In the genomic region with DNA sequence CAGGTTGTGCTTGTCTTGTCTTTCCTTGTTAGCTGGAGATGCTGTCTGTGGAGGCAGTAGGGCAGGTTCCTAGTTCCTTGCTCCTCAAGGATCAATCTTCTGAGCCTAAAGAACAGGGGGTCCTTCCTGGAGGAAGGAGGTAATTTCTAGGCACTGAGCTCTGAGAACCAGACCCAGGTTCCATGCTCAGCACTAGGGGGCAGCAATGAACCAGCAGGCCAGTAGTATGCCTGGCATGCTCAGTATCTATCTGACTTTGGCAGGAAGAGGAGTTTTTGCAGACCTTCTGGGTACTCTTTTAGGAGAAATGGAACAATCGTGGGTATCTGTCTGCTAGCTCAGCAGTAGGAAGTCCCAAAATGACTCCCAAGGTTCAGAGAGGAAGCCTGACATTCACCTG, we compare ENCODE assay signal across 8 mouse cellular contexts. TPM values are rescaled to one million over a fixed set of nuclear protein-coding genes. Genes with fewer than 3 reads are reported as not detected.
A peak's percentile ranks its signal among the peaks of the same experiment; 100 is the strongest.
DNase-seq lines count a peak whose midpoint lies in the region; ATAC-seq and TF ChIP-seq lines count a peak whose summit lies in the region.

No protein-coding gene starts in this region.

- TF ChIP-seq EP300 in heart, postnatal 0 days (IDR thresholded peaks at IDR 0.05; ENCODE audit: low read depth), result peak; percentile 38; the same call in 1 of the 2 replicates

- peaks cover 12% of the 10 kb centered on the region; the same call in 1 of the 2 replicates for H3K4me1 ChIP-seq in E14TG2a.4 (replicated peaks; ENCODE audit: low read depth, low read length)
- 0 out of 2 replicates have a peak, but pooled peaks cover 4% of the 10 kb centered on the region for H3K4me1 ChIP-seq in forebrain, embryonic 11.5 days (replicated peaks; ENCODE audit: control insufficient read depth, insufficient read depth, low read length)
- peaks cover 7% of the 10 kb centered on the region; the same call in 1 of the 2 replicates for H3K4me1 ChIP-seq in heart, postnatal 0 days (ENCODE audit: control insufficient read depth, insufficient read depth)
- H3K4me1 ChIP-seq in liver, embryonic 16.5 days (ENCODE audit: control insufficient read depth, low read depth, low read length), result peaks cover 31% of the 10 kb centered on the region
- H3K4me1 ChIP-seq in olfactory bulb, adult 2 months (ENCODE audit: control insufficient read depth, insufficient read depth, low read length), result peaks cover 14% of the 10 kb centered on the region

- H3K27me3 ChIP-seq in E14TG2a.4 (ENCODE audit: insufficient read depth, low read length), result no peaks in the 10 kb centered on the region
- no peaks in the 10 kb centered on the region for H3K27me3 ChIP-seq in forebrain, embryonic 11.5 days (ENCODE audit: control insufficient read depth, insufficient read depth, low read length)
- no peaks in the 10 kb centered on the region for H3K27me3 ChIP-seq in heart, postnatal 0 days (ENCODE audit: control insufficient read depth, insufficient read depth, low read length)
- H3K27me3 ChIP-seq in liver, embryonic 16.5 days (ENCODE audit: control insufficient read depth, insufficient read depth, low read depth, low read length), result no peaks in the 10 kb centered on the region

- no peak overlapping the region for H3K4me3 ChIP-seq in E14TG2a.4 (replicated peaks; ENCODE audit: low read length)
- no peak overlapping the region for H3K4me3 ChIP-seq in forebrain, embryonic 11.5 days (ENCODE audit: low read depth, low read length)
- no peak overlapping the region for H3K4me3 ChIP-seq in heart, postnatal 0 days (ENCODE audit: low read depth, low read length)
- no peak overlapping the region for H3K4me3 ChIP-seq in liver, embryonic 16.5 days (ENCODE audit: low read depth, low read length)
- no peak overlapping the region for H3K4me3 ChIP-seq in olfactory bulb, adult 2 months (ENCODE audit: insufficient read depth, low read depth, low read length)

- H3K9me3 ChIP-seq in E14TG2a.4 (ENCODE audit: low read length), result no peaks in the 10 kb centered on the region
- no peaks in the 10 kb centered on the region for H3K9me3 ChIP-seq in forebrain, embryonic 11.5 days (ENCODE audit: control insufficient read depth, low read length)
- H3K9me3 ChIP-seq in heart, postnatal 0 days (replicated peaks; ENCODE audit: control insufficient read depth, low read length), result no peaks in the 10 kb centered on the region
- no peaks in the 10 kb centered on the region for H3K9me3 ChIP-seq in liver, embryonic 16.5 days (replicated peaks; ENCODE audit: control insufficient read depth, low read length)

- H3K9ac ChIP-seq in forebrain, embryonic 11.5 days (ENCODE audit: low read length), result no peak overlapping the region
- no peak overlapping the region for H3K9ac ChIP-seq in heart, postnatal 0 days (replicated peaks; ENCODE audit: low read depth, low read length)
- no peak overlapping the region for H3K9ac ChIP-seq in liver, embryonic 16.5 days (ENCODE audit: low read depth, low read length)

- peak; percentile 39 for DNase-seq in brain, embryonic 18.5 days (ENCODE audit: low read depth, low spot score)
- peak; percentile 75 for DNase-seq in forebrain, embryonic 11.5 days (ENCODE audit: low spot score)
- peak; percentile 84 for DNase-seq in heart, postnatal 0 days (ENCODE audit: low spot score)
- peak; percentile 87 to 88 for DNase-seq in kidney, postnatal 4 days
- peak; percentile 73 for DNase-seq in thymus, postnatal 0 days (ENCODE audit: low spot score)

- TF ChIP-seq CTCF in E14TG2a.4 (conservative IDR thresholded peaks at IDR 0.05; ENCODE audit: low read length), result peak; percentile 65
- TF ChIP-seq CTCF in heart, postnatal 0 days (IDR thresholded peaks at IDR 0.05; ENCODE audit: low read depth), result peak; percentile 97
- TF ChIP-seq CTCF in olfactory bulb, adult 2 months (IDR thresholded peaks at IDR 0.05; ENCODE audit: insufficient read depth, low read depth, low read length), result 0 out of 2 replicates have a peak, but pooled peaks have one; percentile 26

- ATAC-seq in forebrain, embryonic 11.5 days (replicated peaks; ENCODE audit: low FRiP score), result peak; percentile 39; the same call in 1 of the 2 replicates
- peak; percentile 81 for ATAC-seq in heart, postnatal 0 days (ENCODE audit: insufficient read depth, low read depth)
- peak; percentile 65 for ATAC-seq in liver, embryonic 16.5 days (ENCODE audit: low read depth)

- WGBS in forebrain, embryonic 11.5 days, result 16% methylated on average over 1 of the region's 1 CpGs
- WGBS in heart, postnatal 0 days, result 0% methylated on average over 1 of the region's 1 CpGs
- WGBS in liver, embryonic 16.5 days (ENCODE audit: insufficient replicate concordance), result 3% methylated on average over 1 of the region's 1 CpGs
- 3% methylated on average over 1 of the region's 1 CpGs for WGBS in olfactory bulb, adult 2 months

- TF ChIP-seq POLR2A in olfactory bulb, adult 2 months (IDR thresholded peaks at IDR 0.05; ENCODE audit: insufficient read depth, low read depth, low read length), result no peak

- no peak overlapping the region for H3K27ac ChIP-seq in forebrain, embryonic 11.5 days (ENCODE audit: low read depth, low read length)
- H3K27ac ChIP-seq in heart, postnatal 0 days (ENCODE audit: low read depth), result 0 out of 2 replicates have a peak overlapping the region, but pooled peaks have one; percentile 4
- H3K27ac ChIP-seq in liver, embryonic 16.5 days (ENCODE audit: low read length), result no peak overlapping the region
- H3K27ac ChIP-seq in olfactory bulb, adult 2 months (ENCODE audit: insufficient read depth, low read depth, low read length), result no peak overlapping the region

- H3K36me3 ChIP-seq in E14TG2a.4 (ENCODE audit: insufficient read depth, low read length), result peaks cover 3% of the 10 kb centered on the region
- H3K36me3 ChIP-seq in forebrain, embryonic 11.5 days (ENCODE audit: control insufficient read depth, insufficient read depth, low read length), result no peaks in the 10 kb centered on the region
- H3K36me3 ChIP-seq in heart, postnatal 0 days (replicated peaks; ENCODE audit: control insufficient read depth, insufficient read depth, low read length), result 0 out of 2 replicates have a peak, but pooled peaks cover 6% of the 10 kb centered on the region
- no peaks in the 10 kb centered on the region for H3K36me3 ChIP-seq in liver, embryonic 16.5 days (ENCODE audit: control insufficient read depth, insufficient read depth)

- no peak overlapping the region for H3K4me2 ChIP-seq in forebrain, embryonic 11.5 days (ENCODE audit: low read depth, low read length, severe bottlenecking)
- H3K4me2 ChIP-seq in heart, postnatal 0 days (ENCODE audit: low read depth, low read length), result no peak overlapping the region
- no peak overlapping the region for H3K4me2 ChIP-seq in liver, embryonic 16.5 days (ENCODE audit: low read depth, low read length)

RNA-seq across cellular contexts. Expression of a gene that starts 8.0 kb away (rescaled TPM):
- 2.5 and 2.8 TPM in 2 replicates for polyA plus RNA-seq in forebrain, embryonic 11.5 days (2014; fragmentation: Nextera tagmentation; extraction: Ambion mirVana)
- total RNA-seq in heart, postnatal 0 days (2014; rRNA removed; ENCODE audit: low replicate concordance), result not detected in 2 replicates
- 0.23 and 0.26 TPM in 2 replicates for polyA plus RNA-seq in heart, postnatal 0 days (2015; fragmentation: Nextera tagmentation; extraction: Ambion mirVana)
- 0.09 and 0.37 TPM in 2 replicates for polyA plus RNA-seq in liver, embryonic 16.5 days (2015; fragmentation: Nextera tagmentation; extraction: Ambion mirVana)
- polyA plus RNA-seq in olfactory bulb, adult 2 months (2012; ENCODE audit: insufficient read depth, insufficient read length, low replicate concordance, missing spikeins), result not detected in 2 replicates
- polyA plus RNA-seq in thymus, postnatal 0 days (2015; fragmentation: Nextera tagmentation; extraction: Ambion mirVana), result 0.59 and 0.73 TPM in 2 replicates

RNA-seq across cellular contexts. Expression of a gene that starts 33.4 kb away (rescaled TPM):
- 54.4 and 55.9 TPM in 2 replicates for polyA plus RNA-seq in forebrain, embryonic 11.5 days (2014; fragmentation: Nextera tagmentation; extraction: Ambion mirVana)
- total RNA-seq in heart, postnatal 0 days (2014; rRNA removed; ENCODE audit: low replicate concordance), result 51.1 and 77.3 TPM in 2 replicates
- polyA plus RNA-seq in heart, postnatal 0 days (2015; fragmentation: Nextera tagmentation; extraction: Ambion mirVana), result 27.7 and 29.2 TPM in 2 replicates
- polyA plus RNA-seq in liver, embryonic 16.5 days (2015; fragmentation: Nextera tagmentation; extraction: Ambion mirVana), result 15.7 and 16.2 TPM in 2 replicates
- polyA plus RNA-seq in olfactory bulb, adult 2 months (2012; ENCODE audit: insufficient read depth, insufficient read length, low replicate concordance, missing spikeins), result 90.7 TPM in 1 of 2 replicates, not detected in the other
- 19.2 and 25.0 TPM in 2 replicates for polyA plus RNA-seq in thymus, postnatal 0 days (2015; fragmentation: Nextera tagmentation; extraction: Ambion mirVana)

Comparison
In these comparisons a context has a peak if more than half of its experiments do, and no peak if none do; other contexts are left out.
1. CTCF ChIP-seq: peak in every context shown above with its lines; median percentile 97 in heart, postnatal 0 days; 65 in E14TG2a.4; 26 in olfactory bulb, adult 2 months.